Mouse (Mus musculus): ENCODE data around the gene Morc2a. TPM values are rescaled to one million over a fixed set of nuclear protein-coding genes. Genes with fewer than 3 reads are reported as not detected.

The Morc2a gene
- polyA plus RNA-seq (2012; rRNA removed), result 1.5 and 2.7 TPM in 2 replicates

GRCm38 (mm10) chr11:3648964-3649841 is at the start of gene Morc2a:
Morc2a (plus strand) TSS chr11:3649191.

Other genes starting within 250 kb of the Morc2a start
- 53.7 and 55.5 TPM in 2 replicates for gene Limk2, start 240.0 kb upstream of the Morc2a start, polyA plus RNA-seq (2012; rRNA removed)
- gene Rnf185, start 196.8 kb upstream of the Morc2a start, polyA plus RNA-seq (2012; rRNA removed), result 12.5 and 12.7 TPM in 2 replicates
- gene Pla2g3, start 160.9 kb upstream of the Morc2a start, polyA plus RNA-seq (2012; rRNA removed), result 1.1 and 2.1 TPM in 2 replicates
- gene Inpp5j, start 144.4 kb upstream of the Morc2a start, polyA plus RNA-seq (2012; rRNA removed), result 10.3 and 13.8 TPM in 2 replicates
- gene Selenom, start 134.5 kb upstream of the Morc2a start, polyA plus RNA-seq (2012; rRNA removed), result 106 and 141 TPM in 2 replicates
- 81.6 and 86.6 TPM in 2 replicates for gene Smtn, start 108.6 kb upstream of the Morc2a start, polyA plus RNA-seq (2012; rRNA removed)
- 0.37 and 0.44 TPM in 2 replicates for gene Osbp2, start 214.7 kb downstream of the Morc2a start, polyA plus RNA-seq (2012; rRNA removed)
- gene 4921536K21Rik, start 245.9 kb downstream of the Morc2a start, polyA plus RNA-seq (2012; rRNA removed), result 0.04 and 0.10 TPM in 2 replicates
- gene Dusp18, start 246.0 kb downstream of the Morc2a start, polyA plus RNA-seq (2012; rRNA removed), result 1.9 and 2.2 TPM in 2 replicates